Mouse (Mus musculus): Measurements from ENCODE around the gene Usp47.

DNA sequence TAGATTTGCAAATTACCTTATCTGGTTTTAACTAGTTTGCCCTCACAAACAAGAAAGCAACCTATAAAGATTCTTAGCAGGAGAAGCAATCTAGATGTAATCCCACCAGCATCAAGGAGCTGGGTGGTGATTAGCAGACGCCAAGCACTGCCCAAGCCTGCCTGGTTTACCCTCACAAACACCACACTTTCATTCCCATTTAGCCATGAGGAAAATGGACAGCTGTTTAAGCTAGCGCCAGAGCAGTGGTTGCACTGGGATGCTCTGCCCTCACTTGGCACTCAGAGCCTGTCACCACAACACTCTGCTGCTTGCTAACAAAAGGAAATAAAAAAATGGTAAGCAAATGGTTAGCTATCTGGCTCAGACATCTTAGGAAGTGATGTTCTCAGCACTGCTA is 9.2 kb upstream of the Usp47 start:
- TF ChIP-seq CTCF (IDR thresholded peaks at IDR 0.05; ENCODE audit: borderline replicate concordance, extremely low read depth, insufficient read depth, insufficient read length): no peak
- TF ChIP-seq POLR2A (IDR thresholded peaks at IDR 0.05; ENCODE audit: borderline replicate concordance, extremely low read depth, insufficient read depth, insufficient read length, poor library complexity, severe bottlenecking): no peak

Data from brain, embryonic 14.5 days (tissue).